Mouse (Mus musculus): Measurements from ENCODE around the gene Tas2r114.

Tas2r114 gene

DNA sequence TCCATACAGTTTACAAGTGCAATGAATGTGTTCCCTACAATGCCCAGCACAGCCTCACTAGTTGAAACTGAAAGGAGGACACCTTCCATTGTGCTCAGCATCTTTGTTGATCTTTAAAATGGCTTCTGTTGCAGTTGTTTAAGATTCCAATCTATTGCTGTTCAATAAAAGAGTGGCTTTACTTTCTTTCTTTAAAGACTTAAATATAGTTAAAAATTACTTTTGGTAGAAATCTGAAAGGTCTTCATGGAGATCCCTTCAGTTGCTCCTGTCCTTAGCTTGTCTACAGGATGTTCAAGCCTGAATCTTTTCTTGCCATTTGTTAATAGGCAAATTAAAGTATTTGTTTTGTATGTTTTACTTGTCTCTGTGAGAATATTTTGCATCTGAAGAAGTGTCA lies at the start of gene Tas2r114:
Gene Tas2r114 (minus strand): TSS at position 101 of the 400 bp plus-strand sequence.
- DNase-seq (ENCODE audit: low spot score in 2 of 2): no peak

GRCm38 (mm10) chr6:131712803-131713202 lies 22.9 kb upstream of the Tas2r114 start:
- no peak for DNase-seq (ENCODE audit: low spot score in 2 of 2)

GRCm38 (mm10) chr6:131687395-131687794 lies 2.5 kb downstream of the Tas2r114 start, which contains the start of gene Tas2r105:
TSS of gene Tas2r105 (minus strand) at chr6:131687495.
- DNase-seq (ENCODE audit: low spot score in 2 of 2): no peak

- no peak for DNase-seq (ENCODE audit: low spot score in 2 of 2)
Observed at GRCm38 (mm10) chr6:131685644-131686043, 4.2 kb downstream of the Tas2r114 start, which contains the start of gene Tas2r104. TSS of gene Tas2r104 (minus strand) at chr6:131685744.

- DNase-seq (ENCODE audit: low spot score in 2 of 2): no peak
Observed at GRCm38 (mm10) chr6:131678786-131679185, 11.1 kb downstream of the Tas2r114 start, which contains the start of gene Tas2r106. TSS of gene Tas2r106 (minus strand) at chr6:131678886.

GRCm38 (mm10) chr6:131660049-131660448 lies 29.8 kb downstream of the Tas2r114 start, which contains the start of gene Tas2r107:
TSS of gene Tas2r107 (minus strand) at chr6:131660149.
- no peak for DNase-seq (ENCODE audit: low spot score in 2 of 2)

Measured in frontal cortex, postnatal 36 days (tissue).